Mouse (Mus musculus) lung, postnatal 10 days (tissue): Measurements from ENCODE around the gene Fbl.
"Not testable (repeated sequence)": the region's sequence is repeated elsewhere in the genome, so short reads cannot be mapped to it uniquely, and the experiment has no call there.

Experiments used
- DNase-seq: peaks from one replicate; pipeline ENCODE4 v3.0.0; 2021

Gene Fbl

DNA sequence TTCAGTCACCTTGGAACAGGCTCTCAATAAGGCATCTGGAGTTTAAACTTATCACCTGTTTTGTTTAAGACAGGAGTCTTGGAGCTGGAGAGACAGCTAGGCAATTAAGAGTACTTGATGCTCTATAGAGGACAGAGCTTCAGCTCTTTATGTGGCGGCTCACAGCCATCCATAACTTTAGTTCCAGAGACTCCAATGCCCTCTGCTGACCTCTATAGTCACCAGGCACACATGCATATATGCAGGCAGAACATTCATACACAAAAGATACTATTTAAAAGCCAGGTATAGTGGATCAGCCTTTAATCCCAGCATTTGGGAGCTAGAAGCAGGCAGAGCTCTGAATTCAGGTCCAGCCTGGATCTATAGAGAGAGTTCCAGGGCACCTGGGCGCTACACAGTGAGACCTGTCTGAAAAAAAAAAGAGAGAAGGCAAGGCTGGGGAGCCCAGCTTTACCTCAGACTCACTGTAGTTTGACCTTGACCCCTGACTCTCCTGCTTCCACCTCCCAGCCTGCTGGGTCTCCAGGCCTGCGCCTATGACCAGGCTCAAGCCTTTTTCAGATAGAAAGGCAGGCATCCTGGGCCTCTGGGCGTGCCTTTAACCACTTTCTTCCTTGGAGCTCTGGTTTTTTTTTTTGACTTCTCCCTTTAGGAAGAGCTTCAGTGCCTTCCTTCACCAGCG is 26.0 kb downstream of the Fbl start:
- no peak for DNase-seq

DNA sequence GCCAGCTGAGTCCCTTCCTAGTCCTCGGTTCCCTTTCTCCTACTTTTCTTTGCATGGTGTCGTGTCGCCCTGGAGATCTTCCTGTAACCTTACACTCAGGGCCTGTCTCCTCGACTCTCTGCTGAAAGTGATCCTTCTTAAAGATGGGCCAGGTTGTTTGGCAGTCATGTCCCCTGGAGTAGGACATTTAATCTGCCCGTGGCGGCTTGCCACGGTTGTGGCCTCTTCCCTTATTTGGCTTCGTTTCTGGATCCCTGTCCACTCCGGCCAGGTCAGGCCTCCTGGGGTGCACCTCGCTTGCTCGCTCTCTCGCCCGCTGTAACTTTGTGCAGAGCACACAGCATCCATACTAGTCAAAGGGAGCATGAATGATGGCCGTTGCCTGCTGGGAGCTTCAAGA is 27.0 kb downstream of the Fbl start:
- no peak for DNase-seq

DNA sequence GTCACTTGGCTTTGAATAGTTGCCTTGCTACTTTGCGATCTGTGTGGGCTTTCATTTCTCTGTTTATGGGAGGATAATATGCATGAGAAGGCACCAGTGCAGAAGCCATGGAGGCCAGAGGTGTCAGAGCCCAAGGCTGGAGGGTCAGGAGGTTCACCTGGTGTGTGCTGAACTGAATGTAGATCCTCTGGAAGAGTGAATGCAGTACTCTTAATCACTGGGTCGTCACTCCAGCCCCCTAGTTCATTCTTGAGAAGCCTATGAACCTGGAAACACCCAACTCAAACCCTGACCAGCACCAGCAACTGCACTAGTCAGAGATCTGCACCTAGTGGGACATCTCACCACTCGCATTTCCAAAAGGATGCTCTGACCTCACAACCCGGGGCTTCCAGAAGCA is 29.5 kb downstream of the Fbl start:
- no peak for DNase-seq

DNA sequence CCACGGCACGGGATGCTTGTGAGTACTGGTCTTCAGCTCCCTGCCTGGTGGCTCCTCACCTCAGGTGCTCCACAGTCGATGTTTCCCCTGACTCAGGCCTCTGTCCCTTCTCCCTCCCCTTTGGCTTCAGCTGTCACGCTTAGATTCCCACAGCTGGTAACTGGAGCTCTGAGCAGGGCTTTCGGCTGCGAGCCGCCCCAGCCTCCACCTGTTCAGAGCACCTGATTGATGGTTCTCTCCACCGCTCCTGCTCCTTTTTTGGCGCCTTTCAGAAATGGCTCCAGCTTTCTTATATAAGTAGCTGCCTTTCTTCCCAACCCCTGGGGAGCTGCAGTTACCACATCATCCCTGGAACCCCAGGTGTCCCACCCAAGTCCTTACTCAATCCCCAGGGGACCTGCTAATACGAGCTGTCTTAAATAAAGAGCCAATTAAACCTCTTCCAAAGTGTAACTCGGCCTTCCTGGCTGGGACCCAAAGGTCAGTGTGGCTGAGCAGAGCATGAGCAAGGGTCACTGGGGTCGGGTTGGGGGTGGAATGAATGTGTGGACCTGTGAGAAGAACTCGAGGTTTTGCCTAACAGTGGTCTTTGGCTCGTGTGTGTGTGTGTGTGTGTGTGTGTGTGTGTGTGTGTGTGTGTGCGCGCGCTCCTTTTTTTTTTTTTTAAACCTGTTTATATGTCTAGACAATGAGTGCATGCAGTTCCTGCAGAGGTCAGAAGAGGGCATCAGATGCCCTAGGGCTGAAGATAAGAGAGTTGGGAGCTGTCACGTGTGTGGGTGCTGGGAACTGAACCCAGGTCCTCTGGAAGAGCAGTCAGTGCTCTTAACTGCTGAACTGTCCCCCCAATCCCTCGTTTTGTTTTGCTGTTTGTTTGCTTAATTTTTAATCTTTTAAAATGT is 33.9 kb downstream of the Fbl start:
- DNase-seq, result no peak

DNA sequence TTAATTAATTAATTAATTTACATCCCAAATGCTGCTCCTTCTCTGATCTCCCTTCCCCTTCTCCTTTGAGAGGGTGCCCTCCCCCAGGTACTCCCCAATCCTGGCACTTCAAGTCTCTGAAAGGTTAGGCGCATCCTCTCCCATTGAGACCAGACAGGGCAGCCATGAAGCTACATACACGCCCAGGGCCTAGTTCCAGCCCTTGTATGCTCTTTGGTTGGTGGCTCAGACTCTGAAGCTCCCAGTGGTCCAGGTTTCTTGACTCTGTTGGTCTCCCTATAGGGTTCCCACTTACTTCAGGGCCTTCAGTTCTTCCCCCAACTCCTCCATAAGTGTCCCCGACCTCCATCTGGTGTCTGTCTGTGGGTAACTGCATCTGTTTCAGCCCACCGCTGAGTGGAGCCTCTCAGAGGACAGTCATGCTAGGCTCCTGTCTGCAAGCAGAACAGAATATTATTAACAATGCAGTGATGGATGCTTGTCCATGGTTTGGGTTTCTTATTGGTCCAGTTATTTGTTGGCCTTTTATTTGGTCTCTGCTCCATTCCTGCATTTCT is 36.6 kb downstream of the Fbl start:
- DNase-seq, result peak; percentile 54

DNA sequence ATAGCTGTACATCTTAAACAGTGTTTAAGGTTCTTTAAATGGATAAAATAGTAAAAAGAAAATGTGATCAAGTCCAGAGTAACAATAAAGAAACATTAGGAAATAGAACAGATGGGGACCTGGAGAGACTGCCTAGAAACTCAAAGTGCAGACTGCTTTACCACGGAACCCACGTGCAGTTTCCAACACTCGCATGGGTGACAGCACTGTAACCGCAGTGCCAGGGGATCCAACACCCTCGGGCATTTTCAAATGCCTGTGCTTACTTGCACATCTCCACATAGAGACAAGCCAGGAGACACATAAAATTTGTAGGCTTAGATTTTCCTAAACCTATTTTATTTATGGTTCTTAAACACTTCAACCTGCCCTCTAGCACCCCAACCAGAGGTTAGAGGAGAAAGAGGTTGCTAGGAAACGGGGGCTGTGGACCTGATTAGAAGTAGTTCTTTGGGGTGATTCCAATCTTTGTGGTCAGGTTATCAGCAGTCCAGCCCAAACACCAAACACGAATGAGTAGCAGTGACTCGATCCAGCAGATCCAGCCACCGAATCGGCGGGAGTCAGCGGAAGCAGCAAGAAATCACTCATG is 39.0 kb downstream of the Fbl start:
- DNase-seq, result no peak

DNA sequence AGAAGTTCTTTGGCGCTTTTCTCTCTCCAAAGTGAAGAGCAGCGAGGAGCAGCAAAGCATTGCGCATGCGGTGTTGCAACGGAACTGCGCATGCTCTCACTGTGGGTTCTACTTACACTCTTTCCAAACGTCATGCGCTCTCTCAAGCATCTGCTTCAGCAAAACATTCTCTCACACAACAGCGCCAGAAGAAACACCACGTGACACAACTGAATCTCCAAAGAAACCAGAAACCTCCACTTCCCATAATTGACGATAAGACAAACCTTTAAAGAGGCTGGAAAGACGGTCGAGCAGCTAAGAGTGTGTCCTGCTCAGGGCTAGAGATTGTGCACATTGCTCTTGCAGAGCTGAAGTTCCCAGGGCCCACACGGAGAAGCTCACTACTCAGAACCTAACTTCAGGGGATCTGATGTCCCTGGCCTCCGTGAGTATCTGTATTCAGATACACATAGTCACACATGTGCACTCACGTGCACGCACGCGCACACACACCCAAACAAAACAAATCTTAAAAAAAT is 39.5 kb downstream of the Fbl start:
- DNase-seq, result peak; percentile 78

DNA sequence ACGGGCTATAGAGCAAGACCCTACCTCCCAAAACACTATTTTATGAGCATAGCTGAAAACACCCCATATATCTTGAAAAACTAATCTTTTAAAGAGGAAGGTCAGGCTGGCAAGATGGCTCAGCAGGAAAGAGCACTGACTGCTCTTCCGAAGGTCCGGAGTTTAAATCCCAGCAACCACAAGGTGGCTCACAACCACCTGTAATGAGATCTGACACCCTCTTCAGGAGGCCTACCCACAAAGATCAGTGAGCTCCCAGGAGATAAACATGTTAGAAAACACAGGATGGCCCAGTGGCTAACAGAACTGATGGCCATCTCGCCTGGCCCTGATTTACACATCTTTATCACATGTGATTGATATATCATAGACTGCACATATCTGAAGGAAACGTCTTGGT is 41.2 kb downstream of the Fbl start:
- DNase-seq, result no peak

DNA sequence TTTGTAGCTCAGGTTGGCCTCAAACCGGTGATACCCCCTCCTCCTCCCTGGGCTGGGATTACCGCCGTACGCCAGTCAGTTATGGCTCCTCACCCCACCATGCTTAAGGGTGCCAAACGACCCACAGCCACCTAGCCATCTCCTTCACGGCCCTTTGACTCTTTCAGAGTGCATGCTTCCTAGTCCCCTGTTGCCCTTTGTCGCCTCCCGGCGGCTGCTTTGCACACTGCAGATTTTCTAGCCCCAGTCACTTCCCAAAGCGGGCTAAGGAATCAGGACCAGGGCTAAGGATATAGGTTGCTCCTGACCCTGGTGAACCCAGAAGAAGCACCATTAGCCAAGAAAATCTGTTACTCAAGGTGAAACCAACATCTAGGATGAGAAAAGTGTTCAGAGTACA is 44.6 kb downstream of the Fbl start:
- peak; percentile 75 for DNase-seq

DNA sequence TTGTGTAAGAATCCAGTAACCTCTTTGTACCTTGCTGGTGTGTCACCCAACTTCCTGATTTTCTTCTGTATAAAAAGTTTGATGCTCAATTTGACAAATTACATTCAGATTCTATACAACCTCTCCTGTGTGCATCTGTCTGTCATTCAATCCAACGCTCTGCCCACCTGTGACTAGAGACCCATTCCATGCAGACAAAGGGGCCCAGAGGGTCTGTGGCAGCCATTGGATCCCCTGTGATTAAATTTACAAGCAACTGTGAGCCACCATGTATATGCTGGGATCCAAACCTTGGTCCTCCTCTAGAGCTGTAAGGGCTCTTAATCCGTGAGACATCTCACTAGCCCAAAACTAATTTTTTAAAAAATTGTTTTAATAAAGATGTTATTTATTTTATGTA is 46.4 kb downstream of the Fbl start:
- DNase-seq, result not testable (repeated sequence)

DNA sequence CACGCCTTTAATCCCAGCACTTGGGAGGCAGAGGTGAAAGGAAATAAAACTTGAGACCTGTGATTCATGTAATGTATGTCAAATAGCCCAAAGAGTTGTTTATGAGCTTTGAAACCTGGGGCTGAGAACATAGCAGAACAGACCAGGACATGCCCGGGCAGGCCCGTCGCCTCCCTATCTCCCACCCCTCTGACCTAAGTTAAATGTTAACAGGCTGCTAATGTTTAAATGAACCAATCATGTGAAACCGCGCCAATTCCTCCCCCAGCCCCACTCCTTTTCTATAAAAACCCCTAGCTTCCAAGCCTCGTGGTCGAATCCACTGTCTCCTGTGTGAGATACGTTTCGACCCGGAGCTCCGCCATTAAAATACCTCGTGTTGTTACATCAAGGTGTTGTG is 48.3 kb downstream of the Fbl start:
- not testable (repeated sequence) for DNase-seq

DNA sequence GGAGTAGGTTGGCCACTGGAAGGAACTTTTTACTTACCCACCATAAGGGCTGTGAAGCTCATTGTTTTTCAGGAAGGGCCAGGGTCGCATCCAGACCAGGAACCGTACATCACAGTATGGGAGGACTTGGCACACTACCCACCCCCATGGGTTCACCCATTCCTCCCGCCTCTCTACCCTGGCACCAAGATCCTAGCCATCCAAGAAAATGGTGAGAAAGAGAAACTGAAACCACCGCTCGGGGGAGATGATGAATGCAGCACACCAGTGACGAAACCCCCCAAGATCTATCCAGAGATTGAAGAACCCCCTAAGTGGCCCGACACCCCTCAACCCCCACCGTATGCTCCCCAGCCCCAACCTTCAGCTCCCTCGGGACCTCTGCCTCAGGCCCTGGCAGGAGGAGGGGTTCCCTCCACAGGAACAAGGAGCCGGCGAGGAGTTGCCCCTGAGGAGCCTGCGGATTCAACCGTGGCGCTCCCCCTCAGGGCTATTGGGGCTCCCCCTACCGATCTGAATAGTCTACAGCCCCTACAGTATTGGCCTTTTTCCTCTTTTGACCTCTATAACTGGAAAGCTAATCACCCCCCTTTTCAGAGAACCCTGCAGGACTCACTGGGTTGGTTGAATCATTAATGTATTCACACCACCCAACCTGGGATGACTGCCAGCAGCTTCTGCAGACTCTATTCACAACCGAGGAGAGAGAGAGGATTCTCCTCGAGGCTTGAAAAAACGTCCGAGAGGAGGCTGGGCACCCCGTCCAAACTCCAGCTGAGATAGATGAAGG is 49.6 kb downstream of the Fbl start:
- peak; percentile 41 for DNase-seq

DNA sequence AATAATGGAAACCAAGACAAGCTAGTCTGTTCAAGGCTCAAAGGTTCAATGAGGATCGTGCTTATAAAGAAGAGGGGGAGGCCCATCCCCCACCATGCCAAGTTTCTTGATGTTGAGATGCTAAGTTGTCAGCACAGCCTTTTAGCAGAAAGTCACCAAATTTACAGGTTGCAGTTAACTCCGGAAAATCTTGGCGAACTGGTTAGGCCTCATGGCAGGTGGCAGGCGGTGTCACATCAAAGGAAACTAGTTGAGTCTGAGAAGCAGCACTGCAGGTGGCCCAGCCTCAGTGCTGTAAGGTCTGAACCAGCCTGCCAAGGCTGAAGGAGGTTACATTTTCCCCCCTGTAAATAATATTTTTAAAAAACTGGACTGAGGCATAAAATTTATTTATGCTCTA is 57.3 kb downstream of the Fbl start:
- DNase-seq, result not testable (repeated sequence)

DNA sequence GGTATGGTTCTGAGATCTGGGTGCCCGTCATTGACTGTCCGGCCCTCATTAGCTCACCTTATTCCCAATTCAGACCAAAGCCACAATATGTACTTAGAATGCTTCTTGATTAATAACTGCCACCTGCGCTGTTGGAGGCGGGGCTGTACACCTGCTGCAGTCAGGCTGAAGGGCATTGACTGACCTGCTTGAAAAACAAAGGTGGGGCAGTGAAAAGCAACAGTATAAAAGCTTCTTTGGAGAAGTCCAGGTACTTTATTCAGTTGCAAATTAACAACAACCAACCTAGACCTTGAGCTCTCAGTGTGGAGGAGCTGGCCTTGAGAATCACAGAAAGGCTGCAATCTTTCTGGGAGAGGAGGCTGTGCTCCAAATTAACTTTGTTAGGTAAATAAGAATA is 57.9 kb downstream of the Fbl start:
- DNase-seq, result not testable (repeated sequence)
